Mouse (Mus musculus): ENCODE results near the gene Ube2m.

DNA sequence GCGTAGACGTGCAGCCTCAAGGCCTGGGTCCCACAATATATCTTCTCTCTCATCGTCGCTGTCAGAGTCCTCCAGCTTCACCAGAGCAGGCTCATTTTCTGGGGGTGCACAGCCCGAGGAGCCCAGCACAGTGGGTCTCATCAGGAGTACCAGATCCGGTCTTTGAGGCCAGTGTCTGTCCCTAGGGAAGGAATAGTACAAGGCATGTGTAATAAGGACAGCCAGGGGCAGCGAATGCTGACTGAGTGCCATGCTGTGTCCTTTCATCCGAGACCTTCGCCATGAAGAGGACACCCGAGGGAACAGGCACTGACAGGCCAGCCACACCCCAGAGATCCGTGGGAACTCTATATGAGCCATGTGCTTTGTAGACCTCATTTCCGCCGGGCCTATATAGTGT, 14.9 kb upstream of the Ube2m start:
- TF ChIP-seq CTCF (IDR thresholded peaks at IDR 0.05; ENCODE audit: low read depth, low read length) (no peak), POLR2A (IDR thresholded peaks at IDR 0.05; ENCODE audit: extremely low read depth, insufficient read depth, low read length) (no peak)

Measured in liver, adult 2 months (tissue).